Mouse (Mus musculus): ENCODE measurements around the gene 4632433K11Rik. TPM values are rescaled to one million over a fixed set of nuclear protein-coding genes. Genes with fewer than 3 reads are reported as not detected.
"Not testable (repeated sequence)": the region's sequence is repeated elsewhere in the genome, so short reads cannot be mapped to it uniquely, and the experiment has no call there.

The 4632433K11Rik gene
- polyA plus RNA-seq, 1 experiment from 2014 or later: not detected

DNA sequence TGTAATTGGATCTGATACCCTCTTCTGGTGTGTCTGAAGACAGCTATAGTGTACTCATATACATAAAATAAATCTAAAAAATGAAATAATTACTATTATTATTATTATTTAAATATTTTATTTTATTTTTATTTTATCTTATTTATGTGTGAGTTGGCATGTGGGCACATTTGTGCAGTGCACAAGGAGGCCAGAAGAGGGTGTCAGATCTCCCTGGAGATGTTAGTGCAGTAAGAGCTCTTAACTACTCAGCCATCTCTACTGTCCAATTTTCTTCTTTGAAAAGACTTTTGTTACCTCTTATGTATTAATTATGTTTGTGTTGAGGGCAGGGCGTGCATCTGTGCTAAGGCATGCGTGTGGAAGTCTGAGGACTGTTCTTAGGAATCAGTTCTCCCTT is 34.0 kb upstream of the 4632433K11Rik start:
- Histone ChIP-seq H3K4me2 (ENCODE audit: low read length) (no peak overlapping the region), H3K4me1 (replicated peaks; ENCODE audit: control insufficient read depth, insufficient read depth, low read length) (peaks cover 7% of the 10 kb centered on the region), H3K36me3 (ENCODE audit: control insufficient read depth, insufficient read depth, low read length) (no peaks in the 10 kb centered on the region), H3K9me3 (ENCODE audit: control insufficient read depth, low read length) (no peaks in the 10 kb centered on the region), H3K4me3 (ENCODE audit: low read depth, low read length) (no peak overlapping the region), H3K27me3 (replicated peaks; ENCODE audit: control insufficient read depth, insufficient read depth, low read length) (no peaks in the 10 kb centered on the region), H3K9ac (ENCODE audit: low read length) (no peak overlapping the region), H3K27ac (ENCODE audit: low read depth) (no peak overlapping the region)
- ATAC-seq (replicated peaks; ENCODE audit: low FRiP score, low TSS enrichment, low read depth) (no peak), DNase-seq (ENCODE audit: low spot score) (no peak)
- 60% methylated on average over 2 of the region's 2 CpGs for WGBS

- H3K36me3 ChIP-seq (ENCODE audit: control insufficient read depth, insufficient read depth, low read length): peaks cover 13% of the 10 kb centered on the region
- not testable (repeated sequence) for H3K27ac ChIP-seq (ENCODE audit: low read depth); ATAC-seq (replicated peaks; ENCODE audit: low FRiP score, low TSS enrichment, low read depth); H3K9me3 ChIP-seq (ENCODE audit: control insufficient read depth, low read length); H3K4me1 ChIP-seq (replicated peaks; ENCODE audit: control insufficient read depth, insufficient read depth, low read length); DNase-seq (ENCODE audit: low spot score); H3K9ac ChIP-seq (ENCODE audit: low read length); H3K4me2 ChIP-seq (ENCODE audit: low read length); H3K27me3 ChIP-seq (replicated peaks; ENCODE audit: control insufficient read depth, insufficient read depth, low read length); H3K4me3 ChIP-seq (ENCODE audit: low read depth, low read length)
- 75% methylated on average over 8 of the region's 8 CpGs for WGBS
Measured at GRCm38 (mm10) chr7:5002876-5003275, 31.0 kb upstream of the 4632433K11Rik start.

GRCm38 (mm10) chr7:5008229-5008628 is 25.7 kb upstream of the 4632433K11Rik start:
- peaks cover 63% of the 10 kb centered on the region for H3K36me3 ChIP-seq (ENCODE audit: control insufficient read depth, insufficient read depth, low read length)
- no peaks in the 10 kb centered on the region for H3K27me3 ChIP-seq (replicated peaks; ENCODE audit: control insufficient read depth, insufficient read depth, low read length)
- no peak overlapping the region for H3K4me3 ChIP-seq (ENCODE audit: low read depth, low read length)
- no peaks in the 10 kb centered on the region; the same call in 1 of the 2 replicates for H3K9me3 ChIP-seq (ENCODE audit: control insufficient read depth, low read length)
- H3K9ac ChIP-seq (ENCODE audit: low read length): no peak overlapping the region
- 94% methylated on average over 25 of the region's 26 CpGs for WGBS
- H3K4me2 ChIP-seq (ENCODE audit: low read length): no peak overlapping the region
- DNase-seq (ENCODE audit: low spot score) (no peak), ATAC-seq (replicated peaks; ENCODE audit: low FRiP score, low TSS enrichment, low read depth) (no peak)
- H3K27ac ChIP-seq (ENCODE audit: low read depth): no peak overlapping the region
- no peaks in the 10 kb centered on the region for H3K4me1 ChIP-seq (replicated peaks; ENCODE audit: control insufficient read depth, insufficient read depth, low read length)

GRCm38 (mm10) chr7:5012681-5013513 is 21.0 kb upstream of the 4632433K11Rik start:
- DNase-seq (ENCODE audit: low spot score) (no peak), ATAC-seq (replicated peaks; ENCODE audit: low FRiP score, low TSS enrichment, low read depth) (no peak)
- peak overlapping the region; percentile 50 for H3K4me2 ChIP-seq (ENCODE audit: low read length)
- H3K27me3 ChIP-seq (replicated peaks; ENCODE audit: control insufficient read depth, insufficient read depth, low read length): no peaks in the 10 kb centered on the region
- peaks cover 6% of the 10 kb centered on the region; the same call in 1 of the 2 replicates for H3K4me1 ChIP-seq (replicated peaks; ENCODE audit: control insufficient read depth, insufficient read depth, low read length)
- no peak overlapping the region for H3K27ac ChIP-seq (ENCODE audit: low read depth)
- H3K36me3 ChIP-seq (ENCODE audit: control insufficient read depth, insufficient read depth, low read length): peaks cover 51% of the 10 kb centered on the region
- 90% methylated on average over 27 of the region's 27 CpGs for WGBS
- no peak overlapping the region for H3K9ac ChIP-seq (ENCODE audit: low read length)
- peak overlapping the region; percentile 64; the same call in 1 of the 2 replicates for H3K4me3 ChIP-seq (ENCODE audit: low read depth, low read length)
- H3K9me3 ChIP-seq (ENCODE audit: control insufficient read depth, low read length): peaks cover 2% of the 10 kb centered on the region

- Histone ChIP-seq H3K4me2 (ENCODE audit: low read length) (peak within 1 kb of the TSS; percentile 63), H3K27me3 (replicated peaks; ENCODE audit: control insufficient read depth, insufficient read depth, low read length) (no peaks in the 10 kb centered on the region), H3K9me3 (ENCODE audit: control insufficient read depth, low read length) (peaks cover 2% of the 10 kb centered on the region; the same call in 1 of the 2 replicates), H3K27ac (ENCODE audit: low read depth) (peak within 1 kb of the TSS; percentile 98), H3K4me3 (ENCODE audit: low read depth, low read length) (peak within 1 kb of the TSS; percentile 64), H3K9ac (ENCODE audit: low read length) (peak within 1 kb of the TSS; percentile 80), H3K4me1 (replicated peaks; ENCODE audit: control insufficient read depth, insufficient read depth, low read length) (peaks cover 10% of the 10 kb centered on the region; the same call in 1 of the 2 replicates), H3K36me3 (ENCODE audit: control insufficient read depth, insufficient read depth, low read length) (peaks cover 38% of the 10 kb centered on the region)
- under 1% methylated on average over 42 of the region's 42 CpGs for whole genome bisulfite sequencing
- DNase-seq (ENCODE audit: low spot score): peak; percentile 98
- ATAC-seq (replicated peaks; ENCODE audit: low FRiP score, low TSS enrichment, low read depth): peak; percentile 85
Measured at GRCm38 (mm10) chr7:5014251-5015117, 19.4 kb upstream of the 4632433K11Rik start, which contains the start of the genes Zfp524 and Fiz1. TSS of gene Zfp524 (plus strand) at chr7:5014415. TSS of gene Fiz1 (minus strand) at chr7:5014697.

GRCm38 (mm10) chr7:5015118-5016001 is 18.6 kb upstream of the 4632433K11Rik start, which contains the start of gene Gm44973:
TSS of gene Gm44973 (plus strand) at chr7:5015496.
- Histone ChIP-seq H3K4me1 (replicated peaks; ENCODE audit: control insufficient read depth, insufficient read depth, low read length) (peaks cover 11% of the 10 kb centered on the region; the same call in 1 of the 2 replicates), H3K9me3 (ENCODE audit: control insufficient read depth, low read length) (peaks cover 2% of the 10 kb centered on the region; the same call in 1 of the 2 replicates), H3K9ac (ENCODE audit: low read length) (peak within 1 kb of the TSS; percentile 80), H3K4me3 (ENCODE audit: low read depth, low read length) (peak within 1 kb of the TSS; percentile 64), H3K4me2 (ENCODE audit: low read length) (peak within 1 kb of the TSS; percentile 63), H3K27ac (ENCODE audit: low read depth) (peak within 1 kb of the TSS; percentile 98), H3K27me3 (replicated peaks; ENCODE audit: control insufficient read depth, insufficient read depth, low read length) (no peaks in the 10 kb centered on the region), H3K36me3 (ENCODE audit: control insufficient read depth, insufficient read depth, low read length) (peaks cover 30% of the 10 kb centered on the region)
- under 1% methylated on average over 52 of the region's 76 CpGs for WGBS
- peak; percentile 97 for DNase-seq (ENCODE audit: low spot score)
- peak; percentile 75 for ATAC-seq (replicated peaks; ENCODE audit: low FRiP score, low TSS enrichment, low read depth)

GRCm38 (mm10) chr7:5016057-5016456 is 17.9 kb upstream of the 4632433K11Rik start:
- Histone ChIP-seq H3K4me2 (ENCODE audit: low read length) (peak overlapping the region; percentile 63), H3K4me3 (ENCODE audit: low read depth, low read length) (peak overlapping the region; percentile 64), H3K4me1 (replicated peaks; ENCODE audit: control insufficient read depth, insufficient read depth, low read length) (peaks cover 12% of the 10 kb centered on the region), H3K9ac (ENCODE audit: low read length) (peak overlapping the region; percentile 76), H3K36me3 (ENCODE audit: control insufficient read depth, insufficient read depth, low read length) (peaks cover 23% of the 10 kb centered on the region), H3K9me3 (ENCODE audit: control insufficient read depth, low read length) (peaks cover 2% of the 10 kb centered on the region; the same call in 1 of the 2 replicates), H3K27ac (ENCODE audit: low read depth) (peak overlapping the region; percentile 98), H3K27me3 (replicated peaks; ENCODE audit: control insufficient read depth, insufficient read depth, low read length) (no peaks in the 10 kb centered on the region)
- WGBS: 57% methylated on average over 3 of the region's 3 CpGs
- no peak for ATAC-seq (replicated peaks; ENCODE audit: low FRiP score, low TSS enrichment, low read depth)
- DNase-seq (ENCODE audit: low spot score): no peak
